Mouse (Mus musculus) v-Abl transformed pro-B cells (cell line): ENCODE measurements at regions not wholly inside any gene's neighbourhood (a gene's known extent, or its start where the extent isn't known, plus 50 kb on each side); places are given as distances from the start of the nearest gene placed in this dataset.

Source experiments
- in situ Hi-C, 2 experiments: fragments of 400-800 bp; cut with MboI; formaldehyde crosslinking; loops; one replicate each; pipeline ENCODE4 v1.15.1; 2025; ENCODE audit not compliant: unreplicated experiment in 2 of 2

- in situ Hi-C loops, result no loop called here
Observed at GRCm38 (mm10) chr6:14298167-14298566, 426.8 kb upstream of the 2610001J05Rik start.

- in situ Hi-C loops, result no loop called here
Observed at GRCm38 (mm10) chr6:14297428-14297827, 426.1 kb upstream of the 2610001J05Rik start.

DNA sequence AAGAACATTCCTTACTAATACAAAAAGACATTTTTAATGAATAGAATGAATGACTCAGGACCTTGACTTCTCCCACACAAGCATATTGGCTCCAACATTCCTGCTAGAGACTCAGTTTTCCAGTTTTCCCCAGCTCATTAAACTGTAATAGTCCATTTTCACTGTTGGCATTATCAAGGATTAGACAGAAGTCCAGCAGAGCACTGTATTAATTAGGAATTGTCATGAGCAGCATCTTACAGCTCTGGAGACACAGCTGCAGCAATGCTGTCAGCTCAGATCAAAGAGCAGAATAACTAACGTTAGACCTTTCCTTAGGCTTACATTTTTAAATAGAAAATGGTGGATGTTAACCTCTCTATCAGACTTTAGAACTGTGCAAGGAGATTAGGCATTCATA is 419.5 kb upstream of the 2610001J05Rik start:
- in situ Hi-C loops, result no loop called here

DNA sequence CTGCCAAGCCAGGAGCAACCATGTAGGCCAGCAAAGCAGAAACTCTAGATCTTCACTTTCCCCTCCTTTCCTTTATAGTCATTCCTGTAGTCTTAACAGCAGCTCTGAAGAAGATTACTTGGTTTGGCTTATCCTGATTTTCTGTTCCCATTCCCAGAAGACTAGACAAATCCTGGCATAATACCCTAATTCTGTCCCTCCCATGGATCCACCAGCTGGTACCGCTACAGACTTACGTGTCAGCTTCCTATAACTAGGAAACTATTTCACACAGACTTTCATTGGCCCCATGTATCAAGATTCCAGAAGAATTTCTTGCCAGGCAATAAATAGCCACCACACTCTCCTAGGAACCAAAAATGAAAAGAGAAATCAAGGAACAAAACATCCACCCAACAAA is 410.2 kb upstream of the 2610001J05Rik start:
- in situ Hi-C loops, result no loop called here

DNA sequence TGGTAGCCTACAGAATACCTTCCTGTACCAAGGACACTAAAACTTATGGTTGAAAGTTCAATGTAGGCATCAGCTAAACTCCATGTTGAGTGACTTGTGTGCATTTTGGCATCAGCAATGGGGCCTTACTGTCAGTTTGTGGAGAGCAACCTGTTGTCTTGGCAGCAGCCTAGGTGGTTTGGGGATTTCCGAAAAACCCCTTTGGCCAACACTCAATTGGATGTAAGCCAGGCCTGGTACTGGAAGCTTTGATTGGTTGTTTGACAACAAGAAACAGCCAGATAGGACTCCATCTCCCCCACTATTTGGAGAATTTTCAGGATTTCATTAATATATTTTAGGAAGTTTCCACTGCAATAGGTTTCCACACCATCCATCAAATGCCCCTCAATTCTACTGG is 390.6 kb upstream of the 2610001J05Rik start:
- in situ Hi-C loops, result no loop called here

GRCm38 (mm10) chr6:14240331-14240730 is 369.0 kb upstream of the 2610001J05Rik start:
- in situ Hi-C loops, result no loop called here

DNA sequence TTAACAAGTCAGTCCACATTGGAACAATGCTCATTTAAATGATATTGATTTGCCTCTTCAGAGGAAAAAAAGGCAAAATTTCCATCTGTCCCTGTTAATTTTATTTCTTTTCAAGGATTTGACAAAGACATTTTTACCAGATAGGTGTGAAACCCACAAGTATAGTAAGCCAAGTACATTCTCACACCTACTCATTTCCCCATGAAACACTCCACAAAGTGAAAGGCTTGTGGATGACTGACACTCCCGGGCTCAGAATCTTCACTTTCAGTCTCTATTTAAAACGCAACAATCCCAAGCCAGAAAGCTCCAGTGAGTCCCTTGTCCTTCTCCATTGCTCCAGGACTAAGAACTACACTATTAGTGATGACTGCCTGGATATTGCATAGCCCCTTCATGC is 367.8 kb upstream of the 2610001J05Rik start:
- in situ Hi-C loops, result no loop called here

DNA sequence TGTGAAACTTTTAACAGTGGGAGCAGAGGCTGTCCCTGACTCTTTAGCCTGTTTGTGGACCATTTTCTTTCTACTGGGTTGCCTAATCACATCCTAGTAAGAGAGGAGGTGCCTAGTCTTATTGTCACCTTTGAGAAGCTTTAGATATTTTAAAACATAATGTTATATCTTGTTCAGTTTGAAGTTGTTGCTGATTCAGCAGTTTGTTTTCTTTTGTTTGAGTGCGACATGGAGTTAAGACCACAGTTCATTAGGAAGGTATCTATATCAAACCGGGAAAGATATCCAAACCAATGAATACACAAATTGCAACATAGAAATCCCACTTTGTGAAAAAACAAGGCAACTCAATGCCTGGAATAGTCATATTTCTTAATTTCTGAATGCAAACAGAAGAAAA is 359.5 kb upstream of the 2610001J05Rik start:
- in situ Hi-C loops, result no loop called here

GRCm38 (mm10) chr6:14207509-14207908 is 336.2 kb upstream of the 2610001J05Rik start:
- in situ Hi-C loops, result loop anchor here (5.0 to 10.0 kb wide), 4 partner anchors 125 to 793 kb away; no protein-coding TSS in a partner anchor

- in situ Hi-C loops, result no loop called here
Observed at GRCm38 (mm10) chr6:14197107-14197506, 325.8 kb upstream of the 2610001J05Rik start.

DNA sequence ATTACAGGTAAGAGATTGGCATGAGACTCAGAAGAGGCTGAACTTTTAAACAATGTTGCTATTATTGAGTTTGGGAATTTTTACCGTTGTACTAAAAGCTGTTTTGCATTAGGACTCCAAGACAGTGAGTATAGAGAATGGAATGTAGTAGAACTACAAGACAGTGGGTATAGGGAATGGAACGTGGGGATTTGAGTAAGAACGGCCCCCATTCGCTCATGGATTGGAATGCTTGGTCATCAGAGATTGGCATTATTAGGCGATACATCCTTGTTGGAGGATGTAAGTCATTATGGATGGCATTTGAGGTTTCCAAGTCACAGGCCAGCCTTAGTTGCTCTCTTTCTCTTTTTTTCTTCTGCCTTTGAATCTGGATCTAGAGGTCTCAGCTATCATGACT is 324.0 kb upstream of the 2610001J05Rik start:
- in situ Hi-C loops, result no loop called here

- in situ Hi-C loops, result no loop called here
Observed at GRCm38 (mm10) chr6:14191387-14192023, 320.2 kb upstream of the 2610001J05Rik start.

- in situ Hi-C loops, result no loop called here
Observed at GRCm38 (mm10) chr6:14185921-14186420, 314.7 kb upstream of the 2610001J05Rik start.

GRCm38 (mm10) chr6:14147370-14147769 is 276.1 kb upstream of the 2610001J05Rik start:
- in situ Hi-C loops, result no loop called here

GRCm38 (mm10) chr6:14146394-14146793 is 275.1 kb upstream of the 2610001J05Rik start:
- in situ Hi-C loops, result no loop called here

DNA sequence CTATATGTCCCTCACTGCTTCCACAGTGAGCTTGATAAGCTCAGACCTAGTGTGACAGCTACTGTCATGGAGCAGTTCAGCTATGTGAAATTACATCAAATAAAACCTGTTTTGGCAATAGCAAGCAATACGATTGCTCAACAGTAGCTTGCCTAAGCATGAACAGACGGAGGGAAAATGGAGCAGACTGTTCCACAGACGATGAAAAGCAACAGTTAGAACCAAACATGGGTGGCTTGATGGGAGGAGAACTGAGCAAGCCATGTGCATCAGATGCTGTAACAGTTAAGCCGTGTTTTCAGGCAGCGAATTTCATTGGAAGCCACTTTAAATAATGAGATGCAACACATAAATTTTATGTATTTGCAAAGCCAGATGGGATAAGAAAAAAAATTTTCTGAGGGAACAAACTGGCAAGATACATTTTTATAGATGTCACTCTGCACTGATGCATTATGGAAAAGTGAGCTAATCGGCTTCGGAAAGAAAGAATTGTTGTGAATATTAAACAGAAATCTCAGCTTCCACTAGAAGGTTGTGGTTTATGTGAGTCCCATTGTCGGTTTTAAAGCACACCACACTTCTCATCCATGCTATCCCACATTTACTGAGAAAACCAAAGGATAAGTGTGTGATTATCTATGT is 270.9 kb upstream of the 2610001J05Rik start:
- in situ Hi-C loops, result no loop called here

DNA sequence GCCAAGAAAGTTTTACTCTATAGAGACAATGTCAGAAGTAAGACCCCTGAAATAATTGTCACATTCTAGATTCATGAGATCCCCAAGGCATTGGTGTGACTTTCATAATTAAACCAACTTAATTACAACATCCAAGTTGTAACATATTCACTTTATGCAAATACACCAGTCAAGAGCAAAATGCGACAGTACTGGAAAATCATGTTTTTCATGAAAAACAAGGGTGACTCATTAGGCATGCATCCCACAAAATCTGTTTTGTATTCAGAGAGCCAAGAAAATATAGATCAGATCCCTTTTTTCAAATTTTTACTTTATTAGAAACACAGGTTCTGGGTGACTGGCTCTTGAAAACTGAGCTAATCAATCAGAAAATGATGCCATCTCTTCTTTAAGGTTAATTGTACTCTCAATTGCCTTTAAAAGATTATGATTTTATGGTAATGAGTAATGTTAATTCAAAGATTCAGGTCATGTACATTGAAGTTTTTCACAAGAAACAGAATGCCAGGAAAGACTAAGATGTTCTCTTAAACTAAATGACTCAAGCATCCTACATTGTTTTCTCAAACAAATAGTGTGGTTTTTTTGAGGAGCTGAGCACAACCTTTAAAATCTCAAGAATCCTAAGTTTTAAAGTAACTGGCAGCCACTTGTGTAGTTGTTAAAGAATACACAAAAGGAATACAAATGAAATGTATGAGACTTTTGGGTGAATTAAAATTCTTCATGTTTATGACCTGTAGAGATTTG is 259.2 kb upstream of the 2610001J05Rik start:
- in situ Hi-C loops, result no loop called here

- in situ Hi-C loops, result loop anchor here (10.0 kb wide), 2 partner anchors 265 to 1715 kb away; no protein-coding TSS in a partner anchor
Observed at GRCm38 (mm10) chr6:14129394-14129793, 258.1 kb upstream of the 2610001J05Rik start.

DNA sequence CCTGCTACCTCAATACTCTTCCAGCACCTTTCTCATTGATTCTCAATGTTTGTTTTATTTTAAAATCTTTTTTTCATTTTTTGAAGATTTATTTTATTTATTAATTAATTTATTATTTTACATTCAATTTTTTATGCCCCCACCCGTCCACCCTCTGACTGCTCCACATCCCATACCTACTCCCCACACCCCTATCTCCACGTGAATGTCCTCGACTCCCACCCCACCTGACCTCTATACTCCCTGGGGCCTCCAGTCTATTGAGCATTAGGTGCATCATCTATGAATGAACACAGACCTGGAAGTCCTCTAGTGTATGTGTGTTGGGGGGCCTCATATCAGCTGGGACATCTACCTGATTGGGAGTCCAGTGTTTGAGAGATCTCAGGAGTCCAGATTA is 251.0 kb upstream of the 2610001J05Rik start:
- in situ Hi-C loops, result loop anchor here (5.0 to 25.0 kb wide), 5 partner anchors 250 to 1722 kb away; partner anchors contain the start of genes 2610001J05Rik (in 1 of the 2), Tmem106b (in 1 of the 2) and Tmem168 (in 1 of the 2)

DNA sequence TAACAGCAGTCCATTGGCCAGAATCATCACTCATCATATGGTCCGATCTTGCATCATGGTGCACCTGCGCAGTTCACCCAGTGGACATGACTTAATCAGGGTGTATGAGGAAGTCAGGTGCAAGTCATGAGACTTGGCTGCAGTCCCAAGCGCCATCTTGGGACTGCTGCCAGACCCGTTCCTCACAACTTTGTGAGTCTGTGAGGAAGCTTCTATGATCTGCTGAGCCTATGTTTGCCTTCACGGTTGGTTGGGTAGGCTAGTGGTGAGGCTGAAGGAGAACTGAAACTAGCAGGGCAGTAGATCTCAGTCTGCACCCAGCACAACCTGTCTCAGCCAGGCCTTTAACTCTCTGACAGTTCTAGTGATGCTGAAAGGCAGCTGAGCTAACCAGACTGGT is 250.2 kb upstream of the 2610001J05Rik start:
- in situ Hi-C loops, result loop anchor here (5.0 to 25.0 kb wide), 5 partner anchors 249 to 1723 kb away; partner anchors contain the start of genes 2610001J05Rik (in 1 of the 2), Tmem106b (in 1 of the 2) and Tmem168 (in 1 of the 2)

DNA sequence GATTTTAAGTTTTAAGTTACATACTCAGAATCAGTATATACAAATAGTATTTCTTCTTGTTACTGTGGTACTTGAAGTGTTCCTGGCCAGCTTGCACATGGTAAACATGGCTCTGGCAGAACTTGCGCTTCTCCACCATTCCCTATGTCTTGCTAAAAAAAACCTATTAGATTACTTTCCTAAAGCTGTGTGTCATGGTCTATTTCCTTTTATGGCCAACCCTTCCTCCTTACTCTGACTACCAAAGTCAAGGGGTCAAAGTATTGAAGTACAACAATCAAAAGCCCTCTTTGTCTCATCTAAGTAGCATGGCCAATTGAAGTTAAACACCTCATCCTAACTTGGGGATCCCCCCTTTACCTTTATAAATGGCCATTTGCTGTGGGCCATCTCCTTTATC is 223.6 kb upstream of the 2610001J05Rik start:
- in situ Hi-C loops, result no loop called here
